Mouse (Mus musculus): ENCODE data around the gene Wnt2b.

The Wnt2b gene

DNA sequence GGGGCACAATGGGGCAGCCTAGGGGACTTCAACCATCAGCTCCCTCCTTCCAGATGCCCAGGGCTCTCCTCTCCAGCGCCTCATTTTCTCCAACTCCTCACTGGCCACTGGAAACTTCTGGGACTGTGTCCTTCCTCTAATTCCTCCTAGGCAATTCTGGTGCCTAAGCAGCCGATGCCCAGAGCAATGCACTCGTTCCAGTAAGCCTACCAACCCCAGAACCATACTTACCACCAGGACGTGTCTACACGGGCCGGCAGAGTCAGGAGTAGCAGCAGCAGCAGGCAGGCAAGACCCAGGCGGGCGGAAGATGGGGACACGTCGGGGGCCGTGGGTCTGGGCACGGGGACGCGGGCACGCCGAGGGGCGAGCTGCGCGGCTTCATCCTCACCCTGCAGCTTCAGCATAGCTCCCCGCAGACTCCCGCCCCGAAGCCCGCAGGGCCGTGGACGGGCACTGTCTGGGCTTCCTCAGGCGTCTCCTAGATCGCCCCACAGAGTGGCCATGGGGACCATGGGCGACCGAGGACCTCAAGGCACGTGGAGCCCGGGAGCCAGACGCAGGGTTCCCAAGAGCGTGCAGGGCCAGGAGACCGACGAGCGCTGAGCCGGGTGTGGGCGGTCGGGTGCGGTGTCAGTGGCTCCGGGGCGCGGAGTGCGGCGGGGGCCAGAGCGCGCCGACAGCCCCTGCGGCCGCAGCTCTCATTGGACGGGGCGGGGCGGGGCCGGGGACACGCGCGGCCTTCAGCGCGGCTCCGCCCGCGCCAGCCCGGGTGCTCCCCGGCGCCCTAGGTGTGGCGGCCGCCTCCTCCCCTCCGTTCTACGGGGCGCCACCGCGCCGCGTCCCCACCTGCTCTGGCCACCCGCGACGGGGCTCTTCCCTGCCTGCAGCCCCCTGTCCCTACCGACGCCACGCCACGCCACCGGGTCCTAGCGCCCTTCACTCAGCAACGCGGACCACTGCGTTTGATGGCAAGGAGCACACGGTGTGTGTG, at the start of gene Wnt2b:
Gene Wnt2b, minus strand, starts transcription at position 856 of the 994 bp plus-strand sequence.
- DNase-seq (ENCODE audit: low read depth) = no peak

DNA sequence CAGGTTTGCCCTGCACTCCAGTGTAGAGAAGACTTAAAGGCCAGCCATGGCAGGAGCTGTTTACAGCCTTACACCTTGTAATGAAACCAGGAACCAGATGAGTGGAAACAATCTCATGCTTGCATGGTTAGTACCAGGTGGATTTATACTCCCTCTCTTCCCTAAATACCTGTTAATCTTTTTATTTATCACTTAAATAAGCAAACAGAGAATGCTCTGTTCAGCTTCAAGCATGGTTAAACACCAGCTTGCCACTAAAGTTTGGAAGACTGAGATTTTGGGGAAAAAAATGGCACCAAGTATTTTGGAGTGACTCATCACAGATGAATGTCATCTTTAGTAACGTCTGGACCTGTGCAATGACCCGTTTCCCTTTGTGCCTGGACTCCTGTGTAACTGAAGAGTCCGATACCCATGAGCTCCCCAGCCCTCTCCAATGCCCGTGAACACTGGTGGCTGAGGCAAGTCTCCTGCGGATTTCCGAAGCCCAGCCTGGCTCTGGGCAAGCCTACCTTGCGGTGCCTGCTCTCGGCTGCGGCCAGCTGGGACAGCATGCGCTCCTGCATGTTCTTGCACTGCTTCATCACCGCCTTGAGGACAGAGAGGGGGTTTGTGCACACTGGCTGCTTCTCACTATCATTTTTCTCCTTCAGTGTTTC, 49.1 kb upstream of the Wnt2b start:
- no peak for DNase-seq (ENCODE audit: low read depth)

DNA sequence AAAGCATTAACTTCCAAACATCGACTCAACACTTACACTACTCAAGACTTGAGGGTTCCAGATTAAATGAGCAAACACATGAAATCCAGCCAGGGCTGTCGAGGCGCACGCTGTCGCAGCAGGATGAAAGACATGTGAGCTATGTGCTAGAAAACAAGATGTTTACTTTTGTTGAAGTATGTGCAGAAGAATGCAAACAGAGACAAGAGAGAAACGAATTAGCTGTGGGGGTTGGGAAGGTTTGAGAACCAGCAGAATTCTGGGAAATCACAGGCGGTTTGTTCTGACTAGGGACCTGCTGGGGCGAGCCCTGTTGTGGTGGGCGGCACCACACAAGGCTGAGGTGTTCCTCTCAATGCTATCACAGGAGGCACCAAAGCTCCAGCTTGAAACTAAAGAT, 46.3 kb upstream of the Wnt2b start:
- DNase-seq (ENCODE audit: low read depth) = no peak

DNA sequence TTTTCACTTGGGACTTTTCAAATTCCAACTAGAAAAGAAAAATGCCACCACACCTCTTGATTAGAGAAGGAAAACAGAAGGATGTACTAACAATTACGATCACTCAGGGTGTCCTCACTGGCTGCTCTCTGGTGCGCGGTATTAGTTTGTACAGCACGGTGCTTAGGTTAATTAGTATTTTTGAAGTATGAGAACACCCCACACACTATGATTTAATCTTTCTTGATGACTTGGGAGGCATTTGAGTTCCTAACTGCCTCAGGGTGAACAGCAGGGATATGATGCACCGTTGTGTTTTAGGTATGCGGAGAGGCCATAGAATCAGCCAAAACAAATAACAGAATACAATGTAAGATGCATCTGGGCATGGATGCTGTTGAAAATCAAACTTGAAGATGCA, 44.4 kb upstream of the Wnt2b start:
- no peak for DNase-seq (ENCODE audit: low read depth)

DNA sequence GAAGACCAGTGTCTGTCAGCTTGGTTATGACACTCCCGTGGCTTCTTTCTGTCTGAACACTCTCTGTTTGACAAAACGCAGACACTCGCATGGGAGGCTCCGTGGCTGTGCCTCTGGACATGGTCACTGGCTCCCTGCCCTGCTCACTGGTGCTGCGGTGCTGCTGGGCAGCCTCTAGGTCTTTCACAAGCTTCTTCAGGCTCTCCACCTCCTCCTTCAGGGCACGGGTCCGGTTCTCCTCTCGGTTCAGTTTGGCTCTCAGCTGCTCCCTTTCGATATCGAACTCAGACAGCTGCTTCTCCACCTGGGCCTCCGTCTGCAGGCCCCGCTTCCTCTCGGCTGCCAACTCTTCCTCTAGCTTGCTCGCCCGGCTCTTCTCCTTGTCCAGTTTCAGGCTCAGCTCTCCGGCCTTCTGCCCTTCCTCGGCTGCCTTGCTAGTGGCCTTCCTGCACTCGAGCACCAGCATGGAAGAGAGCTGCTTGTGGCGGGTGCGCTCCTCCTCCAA, 43.9 kb upstream of the Wnt2b start:
- DNase-seq (ENCODE audit: low read depth) = no peak

DNA sequence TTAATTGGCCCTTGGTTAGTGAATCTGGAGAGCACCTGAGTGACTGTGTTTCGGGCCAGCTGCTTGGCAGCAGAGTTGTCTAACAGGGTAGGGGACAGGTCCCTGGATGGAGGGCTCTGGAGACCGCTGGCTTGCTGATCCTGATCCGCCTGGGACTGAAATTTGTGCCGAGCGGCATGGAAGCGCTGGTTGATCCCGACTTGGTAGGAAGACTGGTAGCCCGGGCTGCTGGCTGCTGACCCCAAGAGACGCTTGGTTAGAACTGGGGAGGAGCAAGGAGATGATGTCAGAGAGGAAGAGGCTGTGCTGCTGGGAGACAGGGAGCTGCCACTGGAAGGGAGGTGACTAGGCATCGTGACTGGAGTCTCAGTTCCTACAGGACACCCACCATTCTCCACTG, 43.3 kb upstream of the Wnt2b start:
- no peak for DNase-seq (ENCODE audit: low read depth)

DNA sequence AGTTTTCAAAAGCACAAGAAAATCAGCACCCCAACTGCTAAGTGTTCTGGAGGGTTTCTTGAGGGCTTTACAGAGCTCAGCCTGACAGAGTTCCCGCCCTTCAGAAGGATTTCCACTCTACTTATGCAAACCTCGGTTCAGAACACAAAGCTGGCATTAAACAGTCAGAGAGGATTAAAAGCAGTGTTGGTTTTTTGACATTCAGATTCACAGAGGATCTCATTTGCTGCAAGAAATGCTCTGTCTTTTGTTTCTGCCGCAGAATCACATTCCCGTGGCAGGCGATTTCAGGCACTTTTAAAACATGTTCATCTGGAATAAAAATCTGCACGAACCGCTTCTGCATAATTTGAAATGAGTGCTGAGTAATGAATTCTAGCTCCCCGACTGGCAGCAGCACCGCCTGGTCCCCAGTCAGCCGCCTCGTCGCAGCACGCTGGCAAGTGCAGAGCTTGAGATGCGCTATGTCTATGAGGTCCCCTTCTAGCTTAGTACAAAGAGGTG, 42.3 kb upstream of the Wnt2b start:
- DNase-seq (ENCODE audit: low read depth) = no peak

DNA sequence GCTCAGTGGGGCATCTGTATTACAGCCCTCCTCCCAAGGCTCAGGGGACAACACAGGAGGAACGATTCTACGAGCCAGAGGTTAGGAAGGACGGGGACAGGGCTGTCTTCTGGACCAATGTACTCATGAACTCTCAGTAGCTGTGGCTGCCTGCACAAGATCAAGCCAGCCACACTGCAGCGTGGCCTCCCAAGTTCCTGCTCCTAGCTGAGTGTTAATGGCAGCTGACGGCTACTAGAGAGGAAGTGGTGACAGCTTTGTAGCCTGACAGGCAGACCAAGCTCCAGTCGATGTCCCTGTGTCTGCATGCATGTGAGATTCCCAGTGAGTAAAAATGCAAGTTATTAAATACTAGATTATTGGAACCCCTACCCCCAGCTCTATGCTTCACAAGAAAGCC, 39.7 kb upstream of the Wnt2b start:
- no peak for DNase-seq (ENCODE audit: low read depth)

DNA sequence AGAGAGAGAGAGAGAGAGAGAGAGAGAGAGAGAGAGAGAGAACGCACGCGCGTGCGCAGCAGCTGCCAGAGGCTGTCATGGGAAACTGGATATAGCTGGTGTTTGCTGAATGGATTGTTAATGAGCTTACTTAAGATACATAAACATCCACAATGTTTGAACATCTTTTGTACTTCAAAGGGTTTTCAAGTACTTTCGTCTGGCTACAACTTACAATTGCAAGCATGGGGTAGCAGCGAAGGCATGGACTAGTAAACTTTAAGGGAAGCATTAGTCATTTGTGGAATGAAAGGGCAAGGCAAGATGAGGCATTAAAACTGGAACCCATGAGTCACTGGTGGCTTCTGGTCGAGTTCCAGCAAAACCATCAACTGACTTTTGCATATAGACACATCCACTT, 38.8 kb upstream of the Wnt2b start:
- DNase-seq (ENCODE audit: low read depth) = no peak

DNA sequence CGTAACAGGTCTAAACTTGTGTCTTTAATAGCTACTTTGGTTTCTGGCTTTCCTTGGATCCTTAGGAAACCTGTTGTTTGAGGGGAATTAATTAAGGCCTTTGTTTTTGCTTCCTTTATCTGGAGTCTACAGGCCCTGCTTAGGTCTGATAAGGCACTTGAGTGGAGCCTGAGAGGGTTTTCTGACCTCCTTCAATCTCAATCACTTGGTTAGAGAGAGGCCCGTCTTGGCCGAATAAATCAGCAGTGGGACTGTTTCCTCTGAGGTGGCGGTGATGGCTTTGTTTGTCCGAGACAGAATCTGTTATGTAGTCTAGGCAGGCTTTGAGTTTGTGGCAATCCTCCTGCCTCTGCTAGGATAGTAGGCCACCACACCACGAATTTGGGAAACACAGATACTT, 35.8 kb upstream of the Wnt2b start:
- DNase-seq (ENCODE audit: low read depth) = no peak

DNA sequence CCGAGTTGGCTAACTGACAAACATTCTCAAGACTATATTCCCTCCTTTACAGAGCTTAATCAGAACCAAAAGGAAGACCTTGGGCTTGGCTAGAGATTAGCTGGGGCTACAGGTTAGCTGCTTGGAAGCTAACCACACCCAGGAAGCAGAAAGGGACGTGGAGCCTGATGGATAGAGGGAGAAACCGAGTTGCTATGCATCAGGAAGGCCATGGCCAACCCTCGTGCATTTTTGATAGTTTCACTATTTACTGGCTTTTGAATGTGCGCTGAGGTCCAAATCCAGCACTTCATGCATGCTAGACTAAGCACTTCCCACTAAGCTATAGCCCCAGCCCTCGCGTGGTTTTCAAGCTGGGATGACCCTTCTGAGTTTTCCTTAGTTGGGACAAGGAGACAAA, 34.0 kb upstream of the Wnt2b start:
- no peak for DNase-seq (ENCODE audit: low read depth)

DNA sequence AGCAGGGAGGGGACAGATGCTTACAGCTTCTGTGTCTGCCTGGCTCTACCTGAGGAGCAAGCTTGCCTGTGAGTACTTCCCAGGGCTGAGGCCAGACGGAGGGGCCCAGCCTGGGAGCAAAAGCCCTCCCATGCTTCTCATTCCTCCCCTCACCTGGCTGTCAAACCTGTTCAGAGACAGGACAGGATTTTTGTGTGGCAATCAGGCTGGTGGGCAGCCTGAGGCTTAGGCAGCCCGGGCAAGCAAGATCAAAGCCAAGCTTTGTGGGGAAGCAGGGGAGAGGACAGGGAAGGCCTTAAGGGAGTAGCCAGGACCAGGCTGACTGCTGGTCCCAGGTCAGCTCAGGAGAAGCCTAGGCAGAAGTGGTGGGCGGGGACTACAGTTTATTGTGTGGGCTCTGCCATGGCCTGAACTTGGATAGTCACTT, 32.7 kb upstream of the Wnt2b start:
- DNase-seq (ENCODE audit: low read depth) = no peak

DNA sequence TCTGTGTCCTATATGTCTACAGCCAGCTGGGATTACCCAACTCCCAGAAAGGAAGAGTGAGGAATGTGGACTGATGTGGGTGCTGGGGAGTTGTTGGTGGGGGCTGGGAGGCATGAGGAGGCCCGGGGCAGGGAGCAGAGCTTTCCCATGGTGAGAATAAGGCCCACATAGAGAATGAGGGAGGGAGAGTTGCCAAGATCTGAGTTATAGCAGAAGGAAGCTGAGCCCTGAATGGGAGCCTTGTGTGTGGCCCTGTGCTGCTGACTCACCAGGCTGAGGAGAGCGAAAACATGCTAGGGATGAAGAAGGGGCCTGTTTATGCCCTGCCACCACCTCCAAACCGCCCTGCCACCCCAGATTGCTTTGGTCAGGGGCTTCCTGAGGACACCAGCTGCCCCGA, 32.1 kb upstream of the Wnt2b start:
- no peak for DNase-seq (ENCODE audit: low read depth)

DNA sequence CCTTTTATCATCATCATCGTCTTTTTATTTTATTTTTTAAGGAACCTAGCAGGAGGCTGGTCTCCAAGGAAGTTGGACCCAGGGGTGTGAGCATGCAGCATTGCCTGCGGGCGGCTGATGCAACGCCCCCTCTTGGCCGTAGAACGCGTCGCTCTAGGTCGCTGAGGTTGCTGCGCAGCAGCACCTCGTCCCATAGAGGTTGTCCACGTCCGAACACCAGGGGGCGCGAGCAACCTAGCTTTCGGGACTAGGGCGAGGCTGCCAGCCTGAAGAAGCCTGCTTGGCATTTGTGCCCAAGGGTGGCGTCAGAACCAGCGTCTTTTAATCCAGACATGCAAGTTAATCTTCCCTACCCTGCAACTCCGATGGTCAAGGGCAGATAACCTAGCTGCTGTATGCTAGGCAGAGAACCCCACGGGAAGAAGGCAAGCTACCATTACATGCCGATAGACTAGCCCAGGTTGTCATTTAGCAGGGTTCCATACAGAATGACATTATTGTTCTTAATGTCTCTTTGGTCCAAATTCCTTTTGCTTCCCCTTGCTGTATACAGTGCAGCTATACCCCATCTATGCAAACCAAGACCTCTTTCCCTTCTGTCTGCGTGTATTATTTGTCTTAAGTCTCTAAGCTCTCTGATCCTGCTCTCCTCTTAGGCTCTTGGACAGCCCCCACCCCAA, 31.1 kb upstream of the Wnt2b start:
- peak; percentile 57 for DNase-seq (ENCODE audit: low read depth)

DNA sequence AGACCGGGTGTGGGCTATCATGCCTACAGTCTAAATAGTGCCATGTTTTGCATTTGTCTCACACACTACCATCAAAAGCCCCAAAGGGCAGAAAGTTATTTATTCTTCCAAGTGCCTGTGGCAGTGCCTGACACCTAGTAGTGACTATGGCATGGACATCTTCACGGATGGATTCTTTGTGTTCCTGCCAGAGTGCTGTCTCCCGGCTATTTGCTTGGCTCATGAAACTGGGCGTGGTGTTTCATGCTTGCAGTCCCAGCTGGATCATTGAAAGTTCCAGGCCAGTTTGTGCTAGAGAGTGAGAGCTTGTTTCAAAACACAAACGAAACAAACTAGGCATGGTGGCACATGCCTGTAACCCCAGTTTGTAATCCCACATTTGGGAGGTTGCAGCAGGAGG, 30.0 kb upstream of the Wnt2b start:
- no peak for DNase-seq (ENCODE audit: low read depth)

DNA sequence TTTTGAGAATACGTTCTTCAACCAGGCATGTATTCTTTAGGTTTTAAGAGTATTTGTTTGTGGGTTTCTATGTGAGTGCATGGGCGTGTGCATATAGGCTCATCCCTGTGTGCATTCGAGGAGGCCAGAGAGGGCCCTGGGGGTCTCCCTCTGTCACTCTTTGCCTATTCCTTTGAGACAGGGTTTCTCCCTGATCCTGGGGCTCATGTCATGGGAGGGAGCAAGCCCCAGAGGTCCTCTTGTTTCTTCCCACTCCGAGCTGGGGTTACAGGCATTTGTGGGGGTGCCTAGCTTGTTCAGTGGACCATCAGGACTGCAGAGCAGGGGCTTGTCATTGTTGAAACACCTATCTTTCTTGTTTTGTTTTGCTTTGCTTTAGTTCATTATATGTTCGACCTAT, 26.2 kb upstream of the Wnt2b start:
- no peak for DNase-seq (ENCODE audit: low read depth)

DNA sequence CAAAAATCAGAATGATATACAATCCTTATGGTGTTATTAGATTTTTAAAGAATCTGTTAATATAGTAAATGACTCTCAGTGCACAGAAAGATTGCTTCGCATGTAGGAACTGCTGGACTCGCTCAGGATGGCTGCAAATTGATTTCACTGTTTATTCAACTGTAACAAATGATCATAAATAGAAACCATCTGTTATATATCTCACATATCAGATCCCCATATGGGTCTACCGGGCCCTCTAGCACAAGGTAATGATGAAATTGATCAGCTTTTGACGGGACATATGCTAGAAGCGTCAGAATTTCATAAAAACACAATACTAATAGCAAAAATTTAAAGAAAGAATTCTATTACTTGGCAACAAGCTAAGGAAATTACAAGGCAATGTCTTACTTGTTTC, 18.0 kb upstream of the Wnt2b start:
- DNase-seq (ENCODE audit: low read depth) = no peak

DNA sequence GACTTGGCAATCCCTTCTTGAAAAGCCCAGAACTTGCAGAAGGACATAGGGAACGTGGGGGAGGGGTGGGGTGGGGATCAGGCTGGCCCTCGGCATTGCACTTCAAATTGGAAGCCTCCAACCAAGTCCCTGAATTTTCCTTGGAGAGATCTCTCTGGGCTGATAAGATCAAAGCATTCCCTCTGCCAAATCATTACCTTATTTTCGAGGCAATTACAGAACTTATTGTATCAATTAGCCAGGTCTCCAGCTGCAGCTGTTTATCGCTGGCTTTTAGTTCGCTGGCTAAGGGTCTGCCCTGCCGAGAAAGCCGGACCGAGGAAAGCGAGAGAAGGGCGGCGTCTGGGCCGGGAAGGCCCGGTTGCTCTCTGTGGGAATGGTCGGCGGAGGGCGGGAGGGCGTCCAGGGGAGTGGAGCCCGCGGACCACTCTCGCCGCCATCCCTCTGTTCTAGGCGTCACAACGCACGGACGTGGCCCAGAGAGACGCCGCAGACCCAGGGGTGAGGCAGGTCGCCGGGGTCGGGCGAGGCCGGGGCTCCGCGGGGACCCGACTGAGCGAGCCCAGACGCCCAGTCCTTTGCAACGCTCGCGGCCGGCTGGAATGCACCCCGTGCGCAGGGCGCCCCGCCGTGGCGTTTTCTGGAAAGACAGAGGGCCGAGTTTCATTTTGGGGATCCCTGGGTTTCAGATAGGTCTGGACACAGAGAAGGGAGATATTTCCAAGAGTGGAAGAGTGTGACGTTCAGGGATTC, 6.0 kb upstream of the Wnt2b start:
- DNase-seq (ENCODE audit: low read depth) = peak; percentile 38

DNA sequence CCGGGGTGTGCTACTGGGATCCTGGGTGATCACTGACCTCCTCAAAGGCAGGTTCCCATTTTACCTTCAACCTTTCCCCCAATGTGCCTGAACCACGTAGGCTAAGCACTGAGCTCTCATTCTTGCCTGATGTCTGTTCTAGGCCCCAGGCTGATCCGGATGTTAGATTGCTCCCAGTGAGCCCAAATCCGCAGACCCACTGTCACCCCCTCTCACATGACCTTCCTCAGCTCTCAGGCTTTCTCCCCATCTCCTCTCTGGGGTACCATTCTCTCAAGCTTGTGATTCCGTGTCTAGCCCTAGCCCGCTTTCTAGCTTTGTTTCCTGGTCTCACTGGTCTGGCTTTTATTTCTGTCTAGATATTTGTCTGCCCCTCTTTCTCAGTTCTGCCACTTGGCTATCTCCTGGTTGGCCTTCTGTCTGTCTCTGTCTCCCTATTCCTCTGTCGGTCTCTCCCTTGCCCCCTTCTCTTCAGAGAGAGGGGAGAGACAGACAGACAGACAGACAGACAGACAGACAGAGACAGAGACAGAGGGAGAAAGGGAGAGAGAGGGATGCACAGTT, 4.4 kb upstream of the Wnt2b start:
- no peak for DNase-seq (ENCODE audit: low read depth)

DNA sequence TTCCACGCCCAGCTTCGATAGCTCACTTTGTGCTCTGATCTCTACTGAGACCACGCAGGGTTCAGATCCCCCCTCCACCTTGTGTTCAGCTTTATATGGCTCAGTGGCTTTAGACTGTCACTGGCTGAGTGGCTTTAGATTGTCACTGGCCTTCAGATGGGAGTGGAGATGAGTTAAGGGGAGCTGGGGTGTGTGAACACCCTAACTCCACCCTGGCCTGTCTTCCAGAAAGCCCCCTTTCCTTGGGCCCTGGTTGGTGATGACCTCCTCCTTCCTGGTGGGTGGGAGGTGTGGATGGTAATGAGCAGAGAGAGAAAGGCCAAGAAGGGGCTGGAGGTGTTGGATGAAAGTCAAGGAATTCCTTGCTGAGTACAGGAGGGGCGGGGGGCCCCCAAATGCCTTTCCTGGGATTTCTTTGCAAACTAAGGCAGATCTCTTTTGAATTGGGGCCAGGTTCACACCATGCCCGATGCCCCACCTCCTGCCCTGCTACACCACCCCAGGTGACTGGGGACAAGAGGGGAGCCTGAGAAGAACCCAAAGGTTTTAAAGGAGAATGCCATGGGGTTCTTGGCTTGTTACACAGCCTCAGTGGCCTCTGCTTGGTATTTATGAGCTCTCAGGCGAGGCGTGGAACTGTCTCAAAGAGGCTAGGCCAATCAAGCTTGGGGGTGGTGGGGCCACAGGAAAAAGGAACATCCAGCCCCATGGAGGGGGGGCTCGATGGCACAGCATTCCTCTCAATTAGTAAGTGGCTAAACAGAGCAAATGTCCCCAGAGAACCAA, 3.5 kb upstream of the Wnt2b start:
- DNase-seq (ENCODE audit: low read depth) = no peak
